Mouse (Mus musculus): ENCODE data around the gene Tmem63b. TPM values are rescaled to one million over a fixed set of nuclear protein-coding genes. Genes with fewer than 3 reads are reported as not detected.

Gene Tmem63b
- total and polyA plus RNA-seq, 3 experiments = 12.3 to 37.9 TPM; not detected in 1

Other genes starting within 250 kb of the Tmem63b start
- 1.4 and 1.5 TPM in 2 replicates for gene Spats1, start 211.5 kb downstream of the Tmem63b start, total RNA-seq (2012; rRNA removed)
- 100 to 1,000 TPM in 1 of 2 experiments, 1 to 10 TPM in 1; 2.5 to 149 TPM for gene Spats1, start 211.5 kb downstream of the Tmem63b start, polyA plus RNA-seq (2012; ENCODE audit: insufficient read depth in 1 of 2, insufficient read length in 2 of 2, low read depth in 1 of 2, low replicate concordance in 2 of 2, missing spikeins in 1 of 2)
- 13.6 and 14.4 TPM in 2 replicates for gene Aars2, start 180.1 kb downstream of the Tmem63b start, total RNA-seq (2012; rRNA removed)
- gene Aars2, start 180.1 kb downstream of the Tmem63b start, polyA plus RNA-seq (2012; ENCODE audit: insufficient read depth in 1 of 2, insufficient read length in 2 of 2, low read depth in 1 of 2, low replicate concordance in 2 of 2, missing spikeins in 1 of 2) = 10 to 100 TPM; 25.6 to 63.5 TPM
- not detected in 2 replicates for gene Tcte1, start 163.5 kb downstream of the Tmem63b start, total RNA-seq (2012; rRNA removed)
- gene Tcte1, start 163.5 kb downstream of the Tmem63b start, polyA plus RNA-seq (2012; ENCODE audit: insufficient read depth in 1 of 2, insufficient read length in 2 of 2, low read depth in 1 of 2, low replicate concordance in 2 of 2, missing spikeins in 1 of 2) = not detected
- gene Tmem151b, start 137.2 kb downstream of the Tmem63b start, total RNA-seq (2012; rRNA removed) = 0.15 and 0.33 TPM in 2 replicates
- gene Tmem151b, start 137.2 kb downstream of the Tmem63b start, polyA plus RNA-seq (2012; ENCODE audit: insufficient read depth in 1 of 2, insufficient read length in 2 of 2, low read depth in 1 of 2, low replicate concordance in 2 of 2, missing spikeins in 1 of 2) = 1 to 10 TPM in 1 of 2 experiments, not detected in 1; 1.1 TPM
- 2.7 and 3.3 TPM in 2 replicates for gene Nfkbie, start 131.2 kb downstream of the Tmem63b start, total RNA-seq (2012; rRNA removed)
- gene Nfkbie, start 131.2 kb downstream of the Tmem63b start, polyA plus RNA-seq (2012; ENCODE audit: insufficient read depth in 1 of 2, insufficient read length in 2 of 2, low read depth in 1 of 2, low replicate concordance in 2 of 2, missing spikeins in 1 of 2) = 1 to 10 TPM in 1 of 2 experiments, not detected in 1; 5.7 TPM
- 65.8 and 81.7 TPM in 2 replicates for gene Slc35b2, start 123.0 kb downstream of the Tmem63b start, total RNA-seq (2012; rRNA removed)
- 100 to 1,000 TPM in 1 of 2 experiments, not detected in 1; 111 TPM for gene Slc35b2, start 123.0 kb downstream of the Tmem63b start, polyA plus RNA-seq (2012; ENCODE audit: insufficient read depth in 1 of 2, insufficient read length in 2 of 2, low read depth in 1 of 2, low replicate concordance in 2 of 2, missing spikeins in 1 of 2)
- gene Hsp90ab1, start 113.6 kb downstream of the Tmem63b start, total RNA-seq (2012; rRNA removed) = 1,032 and 1,220 TPM in 2 replicates
- gene Hsp90ab1, start 113.6 kb downstream of the Tmem63b start, polyA plus RNA-seq (2012; ENCODE audit: insufficient read depth in 1 of 2, insufficient read length in 2 of 2, low read depth in 1 of 2, low replicate concordance in 2 of 2, missing spikeins in 1 of 2) = over 10,000 TPM in 1 of 2 experiments, 1,000 to 10,000 TPM in 1; 4,130 to 27,726 TPM
- 200 and 238 TPM in 2 replicates for gene Slc29a1, start 87.3 kb downstream of the Tmem63b start, total RNA-seq (2012; rRNA removed)
- gene Slc29a1, start 87.3 kb downstream of the Tmem63b start, polyA plus RNA-seq (2012; ENCODE audit: insufficient read depth in 1 of 2, insufficient read length in 2 of 2, low read depth in 1 of 2, low replicate concordance in 2 of 2, missing spikeins in 1 of 2) = 100 to 1,000 TPM in 1 of 2 experiments, not detected in 1; 341 TPM
- gene Mymx, start 84.8 kb downstream of the Tmem63b start, total RNA-seq (2012; rRNA removed) = not detected in 2 replicates
- not detected for gene Mymx, start 84.8 kb downstream of the Tmem63b start, polyA plus RNA-seq (2012; ENCODE audit: insufficient read depth in 1 of 2, insufficient read length in 2 of 2, low read depth in 1 of 2, low replicate concordance in 2 of 2, missing spikeins in 1 of 2)
- not detected in 2 replicates for gene Capn11, start 27.6 kb downstream of the Tmem63b start, total RNA-seq (2012; rRNA removed)
- gene Capn11, start 27.6 kb downstream of the Tmem63b start, polyA plus RNA-seq (2012; ENCODE audit: insufficient read depth in 1 of 2, insufficient read length in 2 of 2, low read depth in 1 of 2, low replicate concordance in 2 of 2, missing spikeins in 1 of 2) = under 1 TPM in 1 of 2 experiments, not detected in 1; 0.03 TPM
- 66.2 and 68.0 TPM in 2 replicates for gene Mrpl14, start 583 bp downstream of the Tmem63b start, total RNA-seq (2012; rRNA removed)
- gene Mrpl14, start 583 bp downstream of the Tmem63b start, polyA plus RNA-seq (2012; ENCODE audit: insufficient read depth in 1 of 2, insufficient read length in 2 of 2, low read depth in 1 of 2, low replicate concordance in 2 of 2, missing spikeins in 1 of 2) = 100 to 1,000 TPM in 1 of 2 experiments, not detected in 1; 159 TPM
- gene 1600014C23Rik, start 46.9 kb upstream of the Tmem63b start, total RNA-seq (2012; rRNA removed) = 0.81 and 2.1 TPM in 2 replicates
- gene 1600014C23Rik, start 46.9 kb upstream of the Tmem63b start, polyA plus RNA-seq (2012; ENCODE audit: insufficient read depth in 1 of 2, insufficient read length in 2 of 2, low read depth in 1 of 2, low replicate concordance in 2 of 2, missing spikeins in 1 of 2) = 1 to 10 TPM in 1 of 2 experiments, not detected in 1; 2.7 TPM